Mouse (Mus musculus): ENCODE results near the gene Cyb5d1. TPM values are rescaled to one million over a fixed set of nuclear protein-coding genes. Genes with fewer than 3 reads are reported as not detected.

The Cyb5d1 gene
- polyA plus RNA-seq (2021; fragmentation: Nextera tagmentation), result 12.0 and 15.0 TPM in 2 replicates
- long read RNA-seq, experiment 1, transcript Cyb5d1-201 (4 exons, 753 nt), result major isoform, 7 of 22 reads
- long read RNA-seq, experiment 1, partial matches to known transcripts, result 2 of 22 reads
- long read RNA-seq, experiment 1, other reads (novel, unspliced or antisense), result 13 of 22 reads
- long read RNA-seq, experiment 2, transcript Cyb5d1-201 (4 exons, 753 nt), result major isoform, 55 of 113 reads
- long read RNA-seq, experiment 2, partial matches to known transcripts, result 13 of 113 reads
- long read RNA-seq, experiment 2, other reads (novel, unspliced or antisense), result 45 of 113 reads

GRCm38 (mm10) chr11:69395235-69395633 lies at the start of gene Cyb5d1, which contains the start of gene Naa38:
TSS of gene Cyb5d1 (minus strand) at chr11:69395631.
TSS of gene Naa38 (plus strand) at chr11:69395487.

GRCm38 (mm10) chr11:69413221-69414181 lies 18.1 kb upstream of the Cyb5d1 start, which contains the start of gene Kdm6b:
TSS of gene Kdm6b (minus strand) at chr11:69413675.

GRCm38 (mm10) chr11:69398059-69398458 lies 2.6 kb upstream of the Cyb5d1 start, which contains the start of gene Tmem88:
TSS of gene Tmem88 (minus strand) at chr11:69398234.

GRCm38 (mm10) chr11:69369215-69369989 lies 26.0 kb downstream of the Cyb5d1 start, which contains the start of gene Chd3:
TSS of gene Chd3 (minus strand) at chr11:69369406.

Other genes starting within 250 kb of the Cyb5d1 start
- 2.7 and 2.8 TPM in 2 replicates for gene Alox12b, start 238.6 kb downstream of the Cyb5d1 start, polyA plus RNA-seq (2021; fragmentation: Nextera tagmentation)
- 3.5 and 5.1 TPM in 2 replicates for gene Alox8, start 197.8 kb downstream of the Cyb5d1 start, polyA plus RNA-seq (2021; fragmentation: Nextera tagmentation)
- 0.44 and 0.55 TPM in 2 replicates for gene Gucy2e, start 158.6 kb downstream of the Cyb5d1 start, polyA plus RNA-seq (2021; fragmentation: Nextera tagmentation)
- gene Cntrob, start 71.9 kb downstream of the Cyb5d1 start, polyA plus RNA-seq (2021; fragmentation: Nextera tagmentation), result 1.3 and 1.8 TPM in 2 replicates
- 134 and 135 TPM in 2 replicates for gene Trappc1, start 71.7 kb downstream of the Cyb5d1 start, polyA plus RNA-seq (2021; fragmentation: Nextera tagmentation)
- gene Kcnab3, start 69.4 kb downstream of the Cyb5d1 start, polyA plus RNA-seq (2021; fragmentation: Nextera tagmentation), result 5.3 and 6.1 TPM in 2 replicates
- 256 and 260 TPM in 2 replicates for gene Rnf227, start 55.2 kb downstream of the Cyb5d1 start, polyA plus RNA-seq (2021; fragmentation: Nextera tagmentation)
- gene Chd3, start 26.2 kb downstream of the Cyb5d1 start, polyA plus RNA-seq (2021; fragmentation: Nextera tagmentation), result 49.8 and 51.0 TPM in 2 replicates
- gene Naa38, start 144 bp downstream of the Cyb5d1 start, polyA plus RNA-seq (2021; fragmentation: Nextera tagmentation), result 601 and 628 TPM in 2 replicates
- 1.9 and 2.4 TPM in 2 replicates for gene Tmem88, start 2.6 kb upstream of the Cyb5d1 start, polyA plus RNA-seq (2021; fragmentation: Nextera tagmentation)
- gene Kdm6b, start 18.0 kb upstream of the Cyb5d1 start, polyA plus RNA-seq (2021; fragmentation: Nextera tagmentation), result 8.1 and 9.3 TPM in 2 replicates
- gene Dnah2, start 153.5 kb upstream of the Cyb5d1 start, polyA plus RNA-seq (2021; fragmentation: Nextera tagmentation), result 0.36 and 0.80 TPM in 2 replicates
- 21.6 and 21.9 TPM in 2 replicates for gene Efnb3, start 164.6 kb upstream of the Cyb5d1 start, polyA plus RNA-seq (2021; fragmentation: Nextera tagmentation)
- 13.9 and 15.4 TPM in 2 replicates for gene Wrap53, start 184.6 kb upstream of the Cyb5d1 start, polyA plus RNA-seq (2021; fragmentation: Nextera tagmentation)
- 25.8 and 29.0 TPM in 2 replicates for gene Trp53, start 184.7 kb upstream of the Cyb5d1 start, polyA plus RNA-seq (2021; fragmentation: Nextera tagmentation)
- 218 and 255 TPM in 2 replicates for gene Atp1b2, start 210.3 kb upstream of the Cyb5d1 start, polyA plus RNA-seq (2021; fragmentation: Nextera tagmentation)
- not detected in 2 replicates for gene Shbg, start 222.3 kb upstream of the Cyb5d1 start, polyA plus RNA-seq (2021; fragmentation: Nextera tagmentation)
- 18.2 and 18.3 TPM in 2 replicates for gene Sat2, start 226.4 kb upstream of the Cyb5d1 start, polyA plus RNA-seq (2021; fragmentation: Nextera tagmentation)
- gene Fxr2, start 237.4 kb upstream of the Cyb5d1 start, polyA plus RNA-seq (2021; fragmentation: Nextera tagmentation), result 6.9 and 7.9 TPM in 2 replicates

Measured in layer of hippocampus, adult 6 months (tissue).